Mouse (Mus musculus) limb, embryonic 14.5 days (tissue): ENCODE data around the gene Trabd2b. TPM values are rescaled to one million over a fixed set of nuclear protein-coding genes. Genes with fewer than 3 reads are reported as not detected.
A peak's percentile ranks its signal among the peaks of the same experiment; 100 is the strongest.

Source experiments
- ATAC-seq: fragments of 200-750 bp; cut with Nextera tagmentation; 2 replicates; pipeline ENCODE4 v1.8.0; 2017; ENCODE audit warnings: low read depth, moderate number of reproducible peaks, moderate TSS enrichment; ENCODE audit not compliant: low FRiP score
- DNase-seq: peaks from one replicate; pipeline ENCODE4 v3.0.0-alpha.2; 2015; ENCODE audit warnings: low spot score
- H3K27ac ChIP-seq: fragments of 300-500 bp; sonication (generic); replicated peaks from 2 replicates; pipeline ENCODE4 v1.5.1; 2014; ENCODE audit warnings: low read depth, mild to moderate bottlenecking, low read length, moderate library complexity, mixed read lengths
- H3K27me3 ChIP-seq: fragments of 300-500 bp; sonication (generic); 2 replicates; pipeline ENCODE4 v1.6.1; 2014; ENCODE audit warnings: low read length, mixed read lengths; ENCODE audit not compliant: control insufficient read depth, insufficient read depth
- H3K36me3 ChIP-seq: fragments of 300-500 bp; sonication (generic); 2 replicates; pipeline ENCODE4 v1.6.1; 2014; ENCODE audit warnings: mild to moderate bottlenecking, low read length, moderate library complexity, mixed read lengths; ENCODE audit not compliant: control insufficient read depth, insufficient read depth
- H3K4me1 ChIP-seq: fragments of 300-500 bp; sonication (generic); 2 replicates; pipeline ENCODE4 v1.6.1; 2014; ENCODE audit warnings: antibody characterized with exemption, low read length, mixed read lengths; ENCODE audit not compliant: control insufficient read depth, insufficient read depth
- H3K4me2 ChIP-seq: fragments of 300-500 bp; sonication (generic); replicated peaks from 2 replicates; pipeline ENCODE4 v1.6.1; 2014; ENCODE audit warnings: low read depth, mild to moderate bottlenecking, low read length, moderate library complexity; ENCODE audit not compliant: severe bottlenecking
- H3K4me3 ChIP-seq: fragments of 300-500 bp; sonication (generic); replicated peaks from 2 replicates; pipeline ENCODE4 v1.5.1; 2014; ENCODE audit warnings: low read length
- H3K9ac ChIP-seq: fragments of 300-500 bp; sonication (generic); 2 replicates; pipeline ENCODE4 v1.6.1; 2014; ENCODE audit warnings: mild to moderate bottlenecking, low read depth, low read length, moderate library complexity; ENCODE audit not compliant: severe bottlenecking
- H3K9me3 ChIP-seq: fragments of 300-500 bp; sonication (generic); 2 replicates; pipeline ENCODE4 v1.6.1; 2016; ENCODE audit warnings: low read length; ENCODE audit not compliant: control insufficient read depth
- POLR2A ChIP-seq: fragments of 200-500 bp; IDR thresholded peaks from 2 replicates; pipeline ENCODE4 v1.8.0; 2012; ENCODE audit warnings: inconsistent platforms, mild to moderate bottlenecking, moderate library complexity, borderline replicate concordance; ENCODE audit not compliant: insufficient read depth, insufficient read length; ENCODE audit errors: extremely low read depth
- WGBS: fragments of 180-500 bp; shearing (Covaris S2); extraction: QIAGEN DNeasy Blood & Tissue Kit; methylation state at CpG from one replicate; pipeline ENCODE4 v1.1.7; 2014; 5-methylcytosine and 5-hydroxymethylcytosine counted together
- polyA plus RNA-seq, 2 experiments: library from polyadenylated mRNA; depleted of rRNA in 1 of 2; stranded (reverse) in 1 of 2; unstranded in 1 of 2; fragments of >200 nt; fragmentation: Nextera tagmentation in 1 of 2; extraction: Ambion mirVana in 1 of 2; gene quantifications; 2 replicates each; pipeline versions ENCODE4 v1.2.1 to v1.2.3; 2012 to 2014

The Trabd2b gene
- polyA plus RNA-seq, 2 experiments = 3.6 to 6.2 TPM

DNA sequence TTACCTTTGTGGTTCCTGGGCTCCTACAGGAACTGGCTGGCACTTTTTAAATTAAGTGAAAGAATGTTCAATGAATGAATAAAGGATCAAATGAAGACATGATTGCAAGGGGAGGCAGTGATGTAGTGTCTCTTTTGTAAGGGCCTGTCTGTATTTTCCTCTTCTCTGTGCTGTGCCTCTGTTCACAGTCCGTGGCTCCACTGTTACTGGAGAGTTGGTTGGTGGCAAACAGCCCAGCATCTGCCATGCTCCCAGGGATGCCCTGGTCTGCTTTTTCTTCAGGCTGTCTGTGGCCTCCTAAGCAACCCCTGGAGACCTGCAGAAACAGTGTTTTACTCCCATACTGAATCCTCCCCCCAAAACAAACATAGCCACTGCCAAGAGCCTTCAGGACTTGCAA, 63.4 kb downstream of the Trabd2b start:
- H3K27ac ChIP-seq = no peak overlapping the region
- H3K36me3 ChIP-seq = no peaks in the 10 kb centered on the region
- no peak overlapping the region for H3K4me2 ChIP-seq
- peaks cover 34% of the 10 kb centered on the region for H3K4me1 ChIP-seq
- H3K27me3 ChIP-seq = peaks cover 3% of the 10 kb centered on the region; the same call in 1 of the 2 replicates
- 50% methylated on average over 1 of the region's 1 CpGs for WGBS
- ATAC-seq (no peak), DNase-seq (no peak)
- no peak overlapping the region for H3K4me3 ChIP-seq
- H3K9ac ChIP-seq = no peak overlapping the region
- no peaks in the 10 kb centered on the region for H3K9me3 ChIP-seq
- no peak for TF ChIP-seq POLR2A

DNA sequence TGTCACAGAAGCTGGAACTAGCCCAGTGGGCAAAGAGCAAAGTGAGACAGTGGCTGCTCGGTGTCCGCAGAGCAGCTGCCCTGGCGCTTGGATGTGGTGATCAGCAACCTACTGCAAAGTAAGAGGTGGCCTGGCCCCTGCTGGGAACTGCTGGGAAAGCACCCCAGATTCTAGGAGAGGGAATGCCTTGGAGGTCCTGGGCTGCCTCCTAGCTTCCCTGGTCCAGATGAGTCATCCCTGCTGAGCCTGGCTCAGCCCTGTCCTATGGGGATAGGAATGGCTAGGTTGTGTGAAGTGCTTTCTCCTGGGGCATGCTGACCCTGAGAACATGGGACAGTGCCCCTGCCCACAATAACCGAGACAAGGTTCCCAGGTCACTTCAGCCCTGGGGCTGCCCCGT, 65.6 kb downstream of the Trabd2b start:
- no peak for TF ChIP-seq POLR2A
- ATAC-seq (peak; percentile 54; the same call in 1 of the 2 replicates), DNase-seq (peak; percentile 18)
- Histone ChIP-seq H3K9ac (no peak overlapping the region), H3K4me1 (peaks cover 45% of the 10 kb centered on the region), H3K4me3 (no peak overlapping the region), H3K9me3 (no peaks in the 10 kb centered on the region), H3K27ac (0 out of 2 replicates have a peak overlapping the region, but pooled peaks have one; percentile 19), H3K36me3 (no peaks in the 10 kb centered on the region), H3K4me2 (no peak overlapping the region), H3K27me3 (peaks cover 3% of the 10 kb centered on the region; the same call in 1 of the 2 replicates)
- WGBS = 47% methylated on average over 5 of the region's 5 CpGs

DNA sequence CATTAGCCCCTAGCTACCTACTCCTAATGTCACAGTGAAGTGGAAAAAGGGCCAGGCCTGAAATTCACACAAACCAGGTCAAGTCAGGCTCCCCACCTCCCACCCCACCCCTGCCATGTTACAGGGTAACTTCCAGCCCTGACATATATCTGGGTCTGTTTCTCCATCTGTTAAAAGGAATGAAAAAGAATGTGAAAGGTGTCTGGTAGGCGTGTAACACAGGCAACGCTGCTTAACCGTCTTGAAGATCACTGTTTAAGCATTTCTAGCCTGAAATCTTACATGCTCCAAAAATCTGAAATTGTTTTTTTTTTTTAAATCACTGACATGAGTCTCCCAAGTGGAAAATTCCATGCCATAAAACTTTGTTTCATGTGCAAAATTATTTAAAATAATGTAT, 69.8 kb downstream of the Trabd2b start:
- WGBS = 68% methylated on average over 3 of the region's 3 CpGs
- no peak for TF ChIP-seq POLR2A

DNA sequence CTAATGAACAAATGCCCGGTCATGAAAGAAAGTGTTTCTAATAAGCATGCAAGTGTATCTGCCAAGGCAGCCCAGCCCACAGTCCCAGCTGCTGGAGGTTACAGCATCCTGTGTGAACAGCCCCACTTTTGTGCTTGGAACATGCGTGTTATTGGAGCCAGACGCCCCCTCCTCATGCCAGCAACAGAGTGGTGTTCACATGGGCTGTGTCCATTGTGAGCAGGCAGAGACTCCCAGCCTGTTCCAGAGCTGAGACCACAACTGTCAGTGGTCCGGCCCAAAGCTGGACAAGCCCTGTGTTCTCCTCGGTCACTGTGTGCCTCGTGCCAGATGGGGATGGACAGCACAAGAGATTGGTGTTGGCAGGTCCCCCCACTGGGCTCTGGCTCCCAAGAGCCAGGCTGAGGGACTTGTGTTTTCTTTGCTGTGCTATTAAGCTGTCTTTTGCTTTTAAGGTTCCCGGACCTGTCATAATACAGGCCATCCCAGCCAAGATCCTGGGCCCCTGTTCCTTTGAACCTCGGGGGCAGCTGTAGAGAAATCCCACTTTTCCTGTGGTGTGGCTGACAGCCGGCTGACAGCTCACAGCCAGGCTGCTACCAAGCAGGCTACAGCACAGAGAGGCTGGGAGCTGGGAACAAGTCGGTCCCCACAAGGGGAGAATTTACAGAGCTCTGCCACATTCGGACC, 70.7 kb downstream of the Trabd2b start:
- 0 out of 2 replicates have a peak overlapping the region, but pooled peaks have one; percentile 10 for H3K4me2 ChIP-seq
- peak overlapping the region; percentile 43; the same call in 1 of the 2 replicates for H3K27ac ChIP-seq
- no peak overlapping the region for H3K4me3 ChIP-seq
- H3K9ac ChIP-seq = no peak overlapping the region
- ATAC-seq (peak; percentile 65), DNase-seq (peak; percentile 55)
- peaks cover 37% of the 10 kb centered on the region for H3K4me1 ChIP-seq
- no peaks in the 10 kb centered on the region for H3K36me3 ChIP-seq
- 0 out of 2 replicates have a peak, but pooled peaks cover 3% of the 10 kb centered on the region for H3K27me3 ChIP-seq
- no peaks in the 10 kb centered on the region for H3K9me3 ChIP-seq
- no peak for TF ChIP-seq POLR2A
- WGBS = 9% methylated on average over 10 of the region's 11 CpGs

More for the DNA sequence above, 69.8 kb downstream of the Trabd2b start:
- Histone ChIP-seq H3K4me1 (peaks cover 46% of the 10 kb centered on the region), H3K36me3 (no peaks in the 10 kb centered on the region), H3K27me3 (no peaks in the 10 kb centered on the region), H3K4me3 (no peak overlapping the region), H3K4me2 (no peak overlapping the region), H3K27ac (no peak overlapping the region), H3K9me3 (no peaks in the 10 kb centered on the region), H3K9ac (no peak overlapping the region)
- ATAC-seq (no peak), DNase-seq (no peak)

DNA sequence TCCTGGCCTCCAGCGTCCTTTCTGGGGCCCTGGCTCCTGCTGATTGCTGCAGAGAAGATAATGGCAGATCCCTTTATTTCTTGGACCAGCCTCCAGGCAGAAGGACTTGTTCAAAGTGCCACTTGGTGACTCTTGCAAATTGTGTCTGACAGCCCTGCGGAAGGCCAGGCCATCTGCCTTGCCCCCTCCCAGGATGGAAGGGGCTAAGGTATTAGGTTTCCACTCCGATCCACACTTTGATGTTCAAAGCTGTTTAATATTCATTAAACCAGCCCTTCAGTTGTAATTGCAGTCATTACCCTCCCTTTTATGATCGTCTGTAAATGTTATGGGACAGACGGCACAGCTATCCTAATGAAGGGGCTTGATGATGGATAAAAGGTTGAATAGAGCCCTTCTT, 75.0 kb downstream of the Trabd2b start:
- H3K27me3 ChIP-seq = 0 out of 2 replicates have a peak, but pooled peaks cover 3% of the 10 kb centered on the region
- no peak for DNase-seq
- 25% methylated on average over 5 of the region's 5 CpGs for WGBS

More for the DNA sequence above, 75.0 kb downstream of the Trabd2b start:
- Histone ChIP-seq H3K9me3 (no peaks in the 10 kb centered on the region), H3K36me3 (no peaks in the 10 kb centered on the region), H3K4me3 (no peak overlapping the region), H3K9ac (no peak overlapping the region), H3K4me1 (peaks cover 17% of the 10 kb centered on the region), H3K4me2 (no peak overlapping the region), H3K27ac (no peak overlapping the region)
- ATAC-seq = no peak
- TF ChIP-seq POLR2A = no peak
